Mouse (Mus musculus): Measurements from ENCODE around the gene Eml6.

DNA sequence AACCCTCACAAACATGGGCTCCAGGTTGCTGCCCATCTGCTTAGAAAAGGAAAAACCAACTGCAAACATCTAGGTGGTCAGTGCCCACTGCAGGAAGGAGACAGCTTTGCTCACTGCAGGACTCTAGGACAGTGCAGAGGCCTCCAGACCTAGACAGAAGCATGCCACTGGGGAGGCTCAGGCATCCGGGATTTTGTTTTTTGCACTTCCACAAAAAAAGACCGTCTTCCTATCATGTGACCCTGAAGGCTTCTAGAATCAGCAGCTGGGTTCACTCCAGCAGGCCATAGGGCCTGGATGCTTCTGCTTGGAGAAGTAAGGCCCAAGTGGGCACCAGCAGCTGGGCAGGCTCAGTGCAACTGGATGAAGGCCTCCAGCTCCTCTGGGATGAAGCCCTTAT lies 202.7 kb downstream of the Eml6 start:
- no peak for TF ChIP-seq CTCF (IDR thresholded peaks at IDR 0.05; ENCODE audit: low read depth, low read length)
- TF ChIP-seq POLR2A (IDR thresholded peaks at IDR 0.05; ENCODE audit: extremely low read depth, insufficient read depth, low read length): no peak
